Mouse (Mus musculus) MEL (cell line): ENCODE data around the gene Gcnt4.

Source experiments
- CHD1 ChIP-seq: IDR thresholded peaks from 2 replicates; pipeline ENCODE4 v1.6.1; 2012; ENCODE audit warnings: low read depth, mild to moderate bottlenecking, inconsistent platforms, low read length, improper control_type of control experiment
- CTCF ChIP-seq, 3 experiments: IDR thresholded peaks in 2 of 3; conservative IDR thresholded peaks in 1 of 3; 2 replicates each; pipeline ENCODE4 v1.5.1; 2011 to 2012; ENCODE audit warnings: low read length in 3 of 3, low read depth in 2 of 3, mild to moderate bottlenecking in 2 of 3, improper control_type of control experiment in 1 of 3, inconsistent platforms in 1 of 3, mixed read lengths in 1 of 3, moderate library complexity in 1 of 3; ENCODE audit not compliant: control insufficient read depth in 1 of 3, insufficient read depth in 1 of 3, poor library complexity in 1 of 3, severe bottlenecking in 1 of 3
- ETS1 ChIP-seq: IDR thresholded peaks from 2 replicates; pipeline ENCODE4 v1.6.1; 2012; ENCODE audit warnings: low read depth, mild to moderate bottlenecking, inconsistent platforms, low read length, improper control_type of control experiment, moderate library complexity
- KAT2A ChIP-seq: conservative IDR thresholded peaks from 2 replicates; pipeline ENCODE4 v1.6.1; 2012; ENCODE audit warnings: low read depth, low read length, improper control_type of control experiment, inconsistent platforms
- POLR2A ChIP-seq, 2 experiments: IDR thresholded peaks; 2 replicates each; pipeline ENCODE4 v1.6.1; 2011 to 2012; ENCODE audit warnings: low read length in 2 of 2, mild to moderate bottlenecking in 2 of 2, control low read depth in 1 of 2, improper control_type of control experiment in 1 of 2, low read depth in 1 of 2, moderate library complexity in 1 of 2; ENCODE audit not compliant: control insufficient read depth in 1 of 2, insufficient read depth in 1 of 2, poor library complexity in 1 of 2
- TCF12 ChIP-seq: IDR thresholded peaks from 2 replicates; pipeline ENCODE4 v1.6.1; 2014; ENCODE audit warnings: low read depth, mild to moderate bottlenecking, inconsistent platforms, low read length, improper control_type of control experiment, moderate library complexity
- ZNF384 ChIP-seq: IDR thresholded peaks from 2 replicates; pipeline ENCODE4 v1.6.1; 2012; ENCODE audit warnings: low read depth, mild to moderate bottlenecking, inconsistent platforms, low read length, improper control_type of control experiment

- TF ChIP-seq CHD1 (no peak), ZNF384 (no peak), CTCF (IDR thresholded peaks at IDR 0.05 in 2 of 3, conservative IDR thresholded peaks at IDR 0.05 in 1 of 3; ENCODE audit: control insufficient read depth in 1 of 3, insufficient read depth in 1 of 3, low read depth in 2 of 3, low read length in 3 of 3, poor library complexity in 1 of 3, severe bottlenecking in 1 of 3) (no peak), KAT2A (no peak), ETS1 (no peak), POLR2A (IDR thresholded peaks at IDR 0.05; ENCODE audit: control insufficient read depth in 1 of 2, insufficient read depth in 1 of 2, low read depth in 1 of 2, low read length in 2 of 2, poor library complexity in 1 of 2) (no peak), TCF12 (no peak)
Measured at GRCm38 (mm10) chr13:96933367-96933766, 8.9 kb downstream of the Gcnt4 start.
